Mouse (Mus musculus): ENCODE results near the gene Ranbp10. TPM values are rescaled to one million over a fixed set of nuclear protein-coding genes. Genes with fewer than 3 reads are reported as not detected.
A peak's percentile ranks its signal among the peaks of the same experiment; 100 is the strongest.
"Not testable (repeated sequence)": the region's sequence is repeated elsewhere in the genome, so short reads cannot be mapped to it uniquely, and the experiment has no call there.

Gene Ranbp10
- polyA plus RNA-seq, 1 experiment: 28.5 TPM

DNA sequence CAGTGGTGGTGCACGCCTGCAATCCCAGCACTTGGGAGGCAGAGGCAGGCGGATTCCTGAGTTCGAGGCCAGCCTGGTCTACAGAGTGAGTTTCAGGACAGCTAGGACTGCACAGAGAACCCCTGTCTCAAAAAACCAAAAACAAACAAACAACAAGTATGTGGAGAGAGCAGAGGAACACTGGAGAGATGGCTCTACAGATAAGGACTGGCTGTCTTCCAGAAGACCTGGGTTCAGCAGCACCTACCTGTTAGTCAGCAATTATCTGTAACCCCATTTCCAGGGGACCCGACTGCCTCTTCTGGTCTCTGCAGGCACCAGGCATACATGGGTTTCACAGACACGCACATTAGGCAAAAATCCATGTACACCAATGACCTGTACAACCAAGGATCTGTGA is 12.1 kb upstream of the Ranbp10 start:
- no peak overlapping the region for H3K4me3 ChIP-seq (replicated peaks; ENCODE audit: extremely low read depth, low read depth, low read length)
- no peak for DNase-seq
- TF ChIP-seq CTCF (IDR thresholded peaks at IDR 0.05; ENCODE audit: insufficient read depth, low read length) (no peak), POLR2A (IDR thresholded peaks at IDR 0.05; ENCODE audit: borderline replicate concordance, extremely low read depth, low read depth, low read length) (no peak)
- WGBS: 86% methylated on average over 5 of the region's 5 CpGs
- peaks cover 2% of the 10 kb centered on the region; the same call in 1 of the 2 replicates for H3K4me1 ChIP-seq (ENCODE audit: control insufficient read depth, insufficient read depth, low read length)

DNA sequence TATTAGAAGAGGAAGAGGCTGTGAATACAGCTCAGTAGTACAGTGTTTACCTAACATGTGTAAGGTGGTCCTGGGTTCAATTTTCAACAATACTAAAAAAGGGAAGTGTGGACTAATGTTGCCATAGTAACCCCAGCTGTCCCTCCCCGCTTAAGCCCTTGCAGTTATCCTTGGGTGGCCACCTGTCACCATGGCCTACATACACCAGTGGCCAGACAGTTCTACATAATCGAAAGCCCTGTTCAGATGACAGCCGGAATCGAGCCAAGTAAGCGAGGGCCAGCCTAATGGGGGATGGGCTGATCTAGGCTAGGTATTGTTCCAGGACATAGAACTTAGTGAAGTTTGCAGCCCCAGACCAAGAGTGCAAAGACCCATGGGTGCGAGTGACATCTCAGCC is 9.8 kb upstream of the Ranbp10 start:
- DNase-seq: no peak
- 81% methylated on average over 6 of the region's 6 CpGs for WGBS
- TF ChIP-seq POLR2A (IDR thresholded peaks at IDR 0.05; ENCODE audit: borderline replicate concordance, extremely low read depth, low read depth, low read length) (no peak), CTCF (IDR thresholded peaks at IDR 0.05; ENCODE audit: insufficient read depth, low read length) (no peak)
- Histone ChIP-seq H3K4me3 (replicated peaks; ENCODE audit: extremely low read depth, low read depth, low read length) (no peak overlapping the region), H3K4me1 (ENCODE audit: control insufficient read depth, insufficient read depth, low read length) (peaks cover 2% of the 10 kb centered on the region; the same call in 1 of the 2 replicates)

GRCm38 (mm10) chr8:105835318-105835717 is 8.2 kb upstream of the Ranbp10 start:
- no peak overlapping the region for H3K4me3 ChIP-seq (replicated peaks; ENCODE audit: extremely low read depth, low read depth, low read length)
- peaks cover 2% of the 10 kb centered on the region; the same call in 1 of the 2 replicates for H3K4me1 ChIP-seq (ENCODE audit: control insufficient read depth, insufficient read depth, low read length)
- 24% methylated on average over 11 of the region's 11 CpGs for WGBS
- DNase-seq: peak; percentile 74
- TF ChIP-seq CTCF (IDR thresholded peaks at IDR 0.05; ENCODE audit: insufficient read depth, low read length) (peak; percentile 76), POLR2A (IDR thresholded peaks at IDR 0.05; ENCODE audit: borderline replicate concordance, extremely low read depth, low read depth, low read length) (no peak)

GRCm38 (mm10) chr8:105833740-105834139 is 6.6 kb upstream of the Ranbp10 start:
- WGBS: 87% methylated on average over 2 of the region's 2 CpGs
- DNase-seq; H3K4me3 ChIP-seq (replicated peaks; ENCODE audit: extremely low read depth, low read depth, low read length); H3K4me1 ChIP-seq (ENCODE audit: control insufficient read depth, insufficient read depth, low read length): not testable (repeated sequence)

GRCm38 (mm10) chr8:105826379-105826778 is 771 bp downstream of the Ranbp10 start:
- DNase-seq: no peak
- 1% methylated on average over 4 of the region's 4 CpGs for WGBS

DNA sequence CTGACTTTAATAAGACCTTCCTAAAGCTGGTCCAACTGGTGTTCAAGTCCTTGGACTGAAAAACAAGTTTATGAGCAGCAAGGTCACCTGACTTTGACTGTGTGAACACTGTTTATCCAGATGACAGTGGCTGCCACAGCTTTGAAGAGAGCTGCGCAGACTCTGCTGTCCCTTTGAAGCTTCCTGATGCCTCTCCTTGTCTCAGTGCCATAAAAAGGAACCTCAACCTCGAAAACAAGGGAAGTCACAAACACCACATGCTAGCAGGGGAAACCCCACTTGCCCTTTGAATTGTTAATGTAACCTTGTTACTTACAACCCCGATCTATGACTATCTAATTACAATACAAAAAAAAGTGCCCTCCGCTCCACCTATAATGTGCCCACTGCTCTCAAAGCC is 1.6 kb downstream of the Ranbp10 start:
- no peak for DNase-seq
- 53% methylated on average over 4 of the region's 4 CpGs for WGBS
- peaks cover 5% of the 10 kb centered on the region; the same call in 1 of the 2 replicates for H3K4me1 ChIP-seq (ENCODE audit: control insufficient read depth, insufficient read depth, low read length)
- no peak overlapping the region for H3K4me3 ChIP-seq (replicated peaks; ENCODE audit: extremely low read depth, low read depth, low read length)
- TF ChIP-seq CTCF (IDR thresholded peaks at IDR 0.05; ENCODE audit: insufficient read depth, low read length) (no peak), POLR2A (IDR thresholded peaks at IDR 0.05; ENCODE audit: borderline replicate concordance, extremely low read depth, low read depth, low read length) (no peak)

More at GRCm38 (mm10) chr8:105826379-105826778, 771 bp downstream of the Ranbp10 start:
- no peak for TF ChIP-seq CTCF (IDR thresholded peaks at IDR 0.05; ENCODE audit: insufficient read depth, low read length)
- no peak for TF ChIP-seq POLR2A (IDR thresholded peaks at IDR 0.05; ENCODE audit: borderline replicate concordance, extremely low read depth, low read depth, low read length)
- Histone ChIP-seq H3K4me1 (ENCODE audit: control insufficient read depth, insufficient read depth, low read length) (peaks cover 5% of the 10 kb centered on the region; the same call in 1 of the 2 replicates), H3K4me3 (replicated peaks; ENCODE audit: extremely low read depth, low read depth, low read length) (peak overlapping the region; percentile 74)

DNA sequence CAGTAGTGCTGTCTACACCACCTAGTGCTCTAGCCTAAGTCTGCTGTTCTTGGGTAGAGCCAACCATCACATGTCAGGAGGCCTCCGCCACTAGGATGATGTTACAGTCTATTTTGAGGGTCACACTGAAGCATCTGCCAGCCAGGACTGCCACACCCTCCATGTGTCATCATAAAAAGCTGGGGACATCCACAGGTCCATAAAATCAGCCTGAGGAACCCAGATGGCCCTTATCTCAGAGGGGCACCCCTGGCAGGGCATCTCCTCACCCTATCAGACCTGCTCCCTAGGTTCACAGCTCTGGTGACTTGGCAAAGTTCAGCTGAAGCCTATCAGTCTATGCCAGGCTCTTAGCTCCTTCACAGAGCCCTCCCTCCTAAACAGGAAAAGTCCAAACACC is 6.2 kb downstream of the Ranbp10 start:
- Histone ChIP-seq H3K4me3 (replicated peaks; ENCODE audit: extremely low read depth, low read depth, low read length) (no peak overlapping the region), H3K4me1 (ENCODE audit: control insufficient read depth, insufficient read depth, low read length) (peaks cover under 1% of the 10 kb centered on the region; the same call in 1 of the 2 replicates)
- no peak for TF ChIP-seq POLR2A (IDR thresholded peaks at IDR 0.05; ENCODE audit: borderline replicate concordance, extremely low read depth, low read depth, low read length)
- TF ChIP-seq CTCF (IDR thresholded peaks at IDR 0.05; ENCODE audit: insufficient read depth, low read length): no peak
- DNase-seq: no peak
- WGBS: 78% methylated on average over 1 of the region's 1 CpGs

DNA sequence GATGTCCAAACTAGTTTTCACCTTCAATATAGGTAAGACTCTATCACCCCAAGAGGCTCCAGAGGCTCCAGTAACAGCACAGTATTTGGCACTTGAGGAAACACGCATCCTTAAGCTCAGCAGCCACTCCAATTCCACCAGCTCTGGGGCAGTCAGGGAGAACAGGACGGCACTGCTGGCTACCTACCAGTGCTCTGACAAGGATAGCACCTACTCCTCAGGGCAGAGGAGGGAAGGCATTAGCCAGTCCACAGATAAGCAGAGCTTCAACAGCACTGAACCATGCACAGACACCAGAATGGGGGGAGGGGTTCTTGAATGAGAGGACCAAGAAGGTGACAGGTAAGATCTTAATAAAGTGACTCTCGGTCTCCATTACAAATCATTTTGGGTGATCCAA is 7.5 kb downstream of the Ranbp10 start:
- Histone ChIP-seq H3K4me3 (replicated peaks; ENCODE audit: extremely low read depth, low read depth, low read length) (no peak overlapping the region), H3K4me1 (ENCODE audit: control insufficient read depth, insufficient read depth, low read length) (no peaks in the 10 kb centered on the region)
- 80% methylated on average over 3 of the region's 3 CpGs for WGBS
- DNase-seq: no peak
- TF ChIP-seq POLR2A (IDR thresholded peaks at IDR 0.05; ENCODE audit: borderline replicate concordance, extremely low read depth, low read depth, low read length) (no peak), CTCF (IDR thresholded peaks at IDR 0.05; ENCODE audit: insufficient read depth, low read length) (no peak)

DNA sequence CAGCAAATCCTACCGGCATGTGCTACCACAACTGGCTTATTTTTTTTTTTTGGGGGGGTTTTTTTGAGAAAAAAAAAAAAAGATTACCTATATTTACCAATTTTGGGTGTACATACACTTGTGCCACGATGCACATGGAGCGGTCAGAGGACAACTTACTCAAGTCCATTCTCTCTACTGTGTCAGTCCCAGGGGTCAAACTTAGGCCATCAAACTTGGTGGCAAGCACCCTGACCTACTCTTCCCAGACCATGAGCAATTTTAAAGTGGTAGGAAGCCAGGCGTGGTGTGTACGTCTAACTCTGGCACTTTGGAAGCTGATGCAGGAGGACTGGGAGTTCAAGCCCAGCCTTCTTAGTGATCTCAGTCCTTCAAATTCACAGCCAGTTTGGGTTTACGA is 13.9 kb downstream of the Ranbp10 start:
- no peak overlapping the region for H3K4me3 ChIP-seq (replicated peaks; ENCODE audit: extremely low read depth, low read depth, low read length)
- TF ChIP-seq POLR2A (IDR thresholded peaks at IDR 0.05; ENCODE audit: borderline replicate concordance, extremely low read depth, low read depth, low read length): no peak
- TF ChIP-seq CTCF (IDR thresholded peaks at IDR 0.05; ENCODE audit: insufficient read depth, low read length): no peak
- 91% methylated on average over 6 of the region's 6 CpGs for WGBS
- no peak for DNase-seq
- H3K4me1 ChIP-seq (ENCODE audit: control insufficient read depth, insufficient read depth, low read length): peaks cover 20% of the 10 kb centered on the region

GRCm38 (mm10) chr8:105812511-105812910 is 14.6 kb downstream of the Ranbp10 start:
- DNase-seq: no peak
- H3K4me1 ChIP-seq (ENCODE audit: control insufficient read depth, insufficient read depth, low read length): peaks cover 25% of the 10 kb centered on the region
- no peak overlapping the region for H3K4me3 ChIP-seq (replicated peaks; ENCODE audit: extremely low read depth, low read depth, low read length)
- 77% methylated on average over 5 of the region's 5 CpGs for WGBS
- TF ChIP-seq CTCF (IDR thresholded peaks at IDR 0.05; ENCODE audit: insufficient read depth, low read length) (no peak), POLR2A (IDR thresholded peaks at IDR 0.05; ENCODE audit: borderline replicate concordance, extremely low read depth, low read depth, low read length) (no peak)

All from lung, adult 2 months (tissue).